In genomic region chr7:97189116-97189515, GRCm38 (mm10) we compare ENCODE assay signal across 21 mouse cellular contexts.
DNase-seq lines count a peak whose midpoint lies in the region; ATAC-seq and TF ChIP-seq lines count a peak whose summit lies in the region.
"Had no signal": no experiment of that assay in that cellular context is flagged by ENCODE, and none has a peak within 500 bp of the region (broad histone marks: within the 10 kb centered on the region; RNA-seq: fewer than 3 reads in every experiment).

No protein-coding gene starts in this region.

- H3K4me2 ChIP-seq in limb, embryonic 14.5 days (replicated peaks; ENCODE audit: low read depth, low read length, severe bottlenecking): no peak overlapping the region
- H3K4me2 ChIP-seq in heart, embryonic 12.5 days: no peak overlapping the region
- H3K4me2 ChIP-seq: embryonic facial prominence, embryonic 13.5 days; intestine, embryonic 15.5 days; limb, embryonic 12.5 days; lung, embryonic 15.5 days; midbrain, embryonic 12.5 days; neural tube, embryonic 13.5 days had no signal

- peak; percentile 21 to 24 for DNase-seq in heart, adult 9 months (ENCODE audit: low spot score in 2 of 2)
- DNase-seq in heart, postnatal 4 days: no peak
- peak; percentile 18 for DNase-seq in limb, embryonic 14.5 days (ENCODE audit: low spot score)
- no peak for DNase-seq in limb, embryonic 10.5 days (ENCODE audit: low spot score)
- DNase-seq in heart, postnatal 10 days: peak; percentile 36 to 39
- DNase-seq: adrenal gland, adult 2 months; cerebellum, adult 9-10 months; gastrocnemius, postnatal 14 days; kidney, adult 9 months; kidney, postnatal 25 days; layer of hippocampus, adult 9-11 months; thymus, postnatal 4 days had no signal

- H3K9ac ChIP-seq in limb, embryonic 14.5 days (ENCODE audit: low read depth, low read length, severe bottlenecking): no peak overlapping the region
- no peak overlapping the region for H3K9ac ChIP-seq in heart, embryonic 12.5 days
- H3K9ac ChIP-seq: embryonic facial prominence, embryonic 13.5 days; intestine, embryonic 15.5 days; limb, embryonic 12.5 days; liver, embryonic 14.5 days; lung, embryonic 15.5 days; midbrain, embryonic 12.5 days; neural tube, embryonic 13.5 days had no signal

- ATAC-seq in limb, embryonic 14.5 days (ENCODE audit: low FRiP score, low read depth): no peak
- ATAC-seq in heart, embryonic 12.5 days (ENCODE audit: insufficient number of reproducible peaks, low FRiP score): no peak
- no peak for ATAC-seq in inflammation-experienced regulatory T-cells, adult 6 months
- ATAC-seq: intestine, embryonic 15.5 days had no signal

- intact Hi-C loops in heart, postnatal 10 days (cut with DNase I): no loop called here

- 20% methylated on average over 1 of the region's 1 CpGs for WGBS in limb, embryonic 14.5 days
- 51% methylated on average over 1 of the region's 1 CpGs for WGBS in limb, embryonic 10.5 days
- 30% methylated on average over 1 of the region's 1 CpGs for WGBS in heart, embryonic 12.5 days

- no peaks in the 10 kb centered on the region for H3K4me1 ChIP-seq in limb, embryonic 14.5 days (ENCODE audit: control insufficient read depth, insufficient read depth, low read length)
- H3K4me1 ChIP-seq in limb, embryonic 10.5 days: no peaks in the 10 kb centered on the region
- H3K4me1 ChIP-seq in heart, embryonic 12.5 days (replicated peaks): peaks cover 10% of the 10 kb centered on the region
- H3K4me1 ChIP-seq: intestine, embryonic 15.5 days; limb, embryonic 12.5 days; midbrain, embryonic 12.5 days had no signal

- H3K4me3 ChIP-seq in limb, embryonic 14.5 days (replicated peaks; ENCODE audit: low read length): no peak overlapping the region
- H3K4me3 ChIP-seq in limb, embryonic 10.5 days: no peak overlapping the region
- no peak overlapping the region for H3K4me3 ChIP-seq in heart, embryonic 12.5 days
- H3K4me3 ChIP-seq: embryonic facial prominence, embryonic 13.5 days; intestine, embryonic 15.5 days; limb, embryonic 12.5 days; lung, embryonic 15.5 days; midbrain, embryonic 12.5 days; neural tube, embryonic 13.5 days had no signal

- H3K36me3 ChIP-seq in limb, embryonic 14.5 days (ENCODE audit: control insufficient read depth, insufficient read depth, low read length): no peaks in the 10 kb centered on the region
- no peaks in the 10 kb centered on the region for H3K36me3 ChIP-seq in limb, embryonic 10.5 days
- peaks cover 5% of the 10 kb centered on the region for H3K36me3 ChIP-seq in heart, embryonic 12.5 days
- H3K36me3 ChIP-seq: embryonic facial prominence, embryonic 13.5 days; intestine, embryonic 15.5 days; limb, embryonic 12.5 days; lung, embryonic 15.5 days; midbrain, embryonic 12.5 days; neural tube, embryonic 13.5 days had no signal

- no peak for TF ChIP-seq POLR2A in limb, embryonic 14.5 days (IDR thresholded peaks at IDR 0.05; ENCODE audit: borderline replicate concordance, extremely low read depth, insufficient read depth, insufficient read length)

- no peaks in the 10 kb centered on the region for H3K9me3 ChIP-seq in limb, embryonic 14.5 days (ENCODE audit: control insufficient read depth, low read length)
- no peaks in the 10 kb centered on the region for H3K9me3 ChIP-seq in limb, embryonic 10.5 days (replicated peaks)
- H3K9me3 ChIP-seq in heart, embryonic 12.5 days (replicated peaks): no peaks in the 10 kb centered on the region
- H3K9me3 ChIP-seq: embryonic facial prominence, embryonic 13.5 days; intestine, embryonic 15.5 days; limb, embryonic 12.5 days; lung, embryonic 15.5 days; midbrain, embryonic 12.5 days; neural tube, embryonic 13.5 days had no signal

- no peak overlapping the region for H3K27ac ChIP-seq in limb, embryonic 14.5 days (replicated peaks; ENCODE audit: low read depth, low read length)
- no peak overlapping the region for H3K27ac ChIP-seq in limb, embryonic 10.5 days
- peak overlapping the region; percentile 64; the same call in 1 of the 2 replicates for H3K27ac ChIP-seq in heart, embryonic 12.5 days (ENCODE audit: poor library complexity, severe bottlenecking)
- H3K27ac ChIP-seq: embryonic facial prominence, embryonic 13.5 days; intestine, embryonic 15.5 days; limb, embryonic 12.5 days; liver, embryonic 14.5 days; lung, embryonic 15.5 days; midbrain, embryonic 12.5 days; neural tube, embryonic 13.5 days had no signal

- no peaks in the 10 kb centered on the region for H3K27me3 ChIP-seq in limb, embryonic 14.5 days (ENCODE audit: control insufficient read depth, insufficient read depth, low read length)
- H3K27me3 ChIP-seq in limb, embryonic 10.5 days (ENCODE audit: low read depth, poor library complexity, severe bottlenecking): no peaks in the 10 kb centered on the region
- H3K27me3 ChIP-seq in heart, embryonic 12.5 days (replicated peaks): no peaks in the 10 kb centered on the region
- H3K27me3 ChIP-seq: embryonic facial prominence, embryonic 13.5 days; intestine, embryonic 15.5 days; limb, embryonic 12.5 days; lung, embryonic 15.5 days; midbrain, embryonic 12.5 days; neural tube, embryonic 13.5 days had no signal

Comparison
In these comparisons a context has a peak if more than half of its experiments do, and no peak if none do; other contexts are left out.
1. DNase-seq: peak in heart, adult 9 months (2 of 2), limb, embryonic 14.5 days (single experiment) and heart, postnatal 10 days (2 of 2); none in heart, postnatal 4 days (single experiment) and limb, embryonic 10.5 days (single experiment).